Mouse (Mus musculus) heart, postnatal 10 days (tissue): Measurements from ENCODE around the gene Thy1. TPM values are rescaled to one million over a fixed set of nuclear protein-coding genes. Genes with fewer than 3 reads are reported as not detected.

ENCODE experiments used
- DNase-seq, 2 experiments: peaks; one replicate each; pipeline ENCODE4 v3.0.0; 2021
- intact Hi-C: fragments of 180-260 bp; cut with DNase I; formaldehyde crosslinking; loops from one replicate; pipeline ENCODE4 v1.15.1; 2025
- total RNA-seq, 2 experiments: library from RNA; stranded (reverse); gene quantifications; 2 replicates each; pipeline ENCODE4 v1.2.3; 2021

Thy1 gene
- total RNA-seq, 2 experiments from 2014 or later: 31.3 to 32.3 TPM

GRCm38 (mm10) chr9:44079997-44080780 lies 37.0 kb downstream of the Thy1 start:
- intact Hi-C loops: no loop called here
- DNase-seq: no peak

GRCm38 (mm10) chr9:44080953-44081352 lies 37.8 kb downstream of the Thy1 start:
- DNase-seq: peak in 1 of 2 experiments; percentile 59
- intact Hi-C loops: no loop called here

- DNase-seq: no peak
- intact Hi-C loops: no loop called here
Observed at GRCm38 (mm10) chr9:44081581-44081980, 38.4 kb downstream of the Thy1 start.

DNA sequence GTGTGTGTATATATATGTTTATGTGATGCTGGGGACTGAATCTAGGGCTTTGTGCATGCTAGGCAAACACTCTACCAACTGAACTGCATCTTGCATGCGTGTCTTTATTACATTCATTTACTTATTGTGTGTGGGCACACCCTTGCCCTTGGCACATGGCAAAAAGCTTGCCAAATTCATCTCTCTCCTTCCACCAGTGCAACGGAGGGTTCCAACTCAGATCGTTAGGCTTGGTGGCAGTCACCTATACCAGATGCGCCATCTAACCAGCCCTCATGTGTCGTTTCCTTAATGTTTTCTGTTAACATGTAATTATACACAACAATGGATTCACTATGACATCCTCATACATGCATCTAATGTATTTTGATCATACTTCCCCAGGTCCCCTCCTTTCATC lies 39.1 kb downstream of the Thy1 start:
- intact Hi-C loops: no loop called here

GRCm38 (mm10) chr9:44083392-44084121 lies 40.4 kb downstream of the Thy1 start:
- intact Hi-C loops: no loop called here
- peak in 1 of 2 experiments; percentile 55 for DNase-seq

More for the DNA sequence above, 39.1 kb downstream of the Thy1 start:
- DNase-seq: peak in 1 of 2 experiments; percentile 2

DNA sequence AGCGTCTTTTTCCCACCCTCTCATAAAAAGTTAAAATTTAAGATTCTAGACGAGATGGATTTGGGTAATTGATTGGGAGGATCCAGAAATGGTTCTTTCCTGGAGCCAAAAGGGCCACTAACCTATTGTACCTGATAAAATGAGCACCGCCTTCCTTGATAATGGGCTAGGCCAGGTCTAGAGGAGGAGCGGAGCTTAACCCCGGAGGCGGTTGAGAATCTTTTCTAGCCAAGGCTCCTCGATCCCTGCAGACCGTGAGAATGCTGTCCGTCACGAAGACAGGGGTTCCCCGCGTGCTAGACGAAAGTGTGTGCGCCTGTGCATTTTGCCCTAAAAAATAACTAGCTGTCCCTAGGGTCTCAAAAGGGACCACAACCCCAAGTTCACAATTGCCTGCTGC lies 41.1 kb downstream of the Thy1 start:
- no peak for DNase-seq
- intact Hi-C loops: no loop called here

GRCm38 (mm10) chr9:44084659-44085229 lies 41.6 kb downstream of the Thy1 start:
- DNase-seq: peak; percentile 95 to 96
- intact Hi-C loops: no loop called here

DNA sequence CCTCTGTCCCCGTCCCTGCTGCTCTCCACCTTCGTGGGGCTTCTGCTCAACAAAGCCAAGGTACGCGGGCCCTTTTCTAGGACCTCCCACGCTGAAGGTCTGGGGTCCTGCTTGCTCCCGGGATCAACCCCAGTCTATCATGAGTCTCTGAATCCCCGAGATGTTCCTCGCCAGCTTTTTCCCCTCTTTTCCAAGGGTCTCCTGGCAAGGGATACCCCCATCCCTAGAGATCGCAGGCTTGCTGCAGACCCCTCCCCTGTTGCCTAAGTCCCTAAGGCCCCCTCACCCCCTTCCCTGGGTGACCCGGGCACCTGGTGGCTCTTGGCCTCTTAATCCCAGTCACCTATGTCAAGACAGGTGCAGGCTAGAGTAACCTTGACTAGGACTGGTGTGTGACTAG lies 42.1 kb downstream of the Thy1 start:
- intact Hi-C loops: no loop called here
- DNase-seq: peak in 1 of 2 experiments; percentile 34

GRCm38 (mm10) chr9:44085741-44086665 lies 42.8 kb downstream of the Thy1 start:
- intact Hi-C loops: no loop called here
- peak; percentile 83 to 84 for DNase-seq

- peak in 1 of 2 experiments; percentile 35 for DNase-seq
- intact Hi-C loops: no loop called here
Observed at GRCm38 (mm10) chr9:44086960-44087359, 43.8 kb downstream of the Thy1 start.

GRCm38 (mm10) chr9:44087761-44088455 lies 44.7 kb downstream of the Thy1 start:
- intact Hi-C loops: no loop called here

DNA sequence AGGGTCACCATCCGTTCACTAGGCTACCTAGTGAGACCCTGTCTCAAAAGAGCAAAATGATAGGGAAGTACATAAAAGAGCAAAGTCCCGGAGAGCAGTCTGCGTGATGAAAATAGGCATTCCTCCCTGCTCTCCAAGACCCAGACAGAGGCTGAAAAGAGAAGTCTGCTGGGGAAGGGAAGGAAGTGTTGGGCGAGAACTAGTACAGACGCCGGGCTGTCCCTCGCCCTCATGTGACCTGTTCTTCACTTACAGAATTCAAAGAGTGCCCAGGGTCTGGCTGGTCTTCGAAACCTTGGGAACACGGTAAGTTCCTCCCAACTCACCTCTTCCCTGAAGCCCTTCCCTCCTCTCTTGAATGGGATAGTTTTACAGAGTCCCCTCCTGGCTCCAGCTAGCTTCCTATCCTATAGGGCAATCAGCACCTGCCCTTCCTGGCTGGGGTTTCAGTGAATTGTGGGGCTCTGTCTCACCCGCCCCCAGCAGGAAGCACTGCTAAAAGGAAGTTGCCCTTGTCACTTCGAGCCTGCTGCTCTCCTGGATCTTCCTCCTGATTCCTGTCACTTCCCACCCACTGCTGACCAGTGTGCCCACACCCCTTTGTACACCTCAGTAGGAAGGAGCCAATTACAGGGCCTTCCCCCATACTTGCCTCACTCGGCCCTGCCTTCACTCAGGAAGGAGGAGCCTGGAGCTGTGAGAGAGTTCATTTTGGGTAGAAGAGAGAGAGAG lies 45.9 kb downstream of the Thy1 start:
- intact Hi-C loops: no loop called here
- no peak for DNase-seq

More at GRCm38 (mm10) chr9:44087761-44088455, 44.7 kb downstream of the Thy1 start:
- DNase-seq: peak; percentile 69 to 81

DNA sequence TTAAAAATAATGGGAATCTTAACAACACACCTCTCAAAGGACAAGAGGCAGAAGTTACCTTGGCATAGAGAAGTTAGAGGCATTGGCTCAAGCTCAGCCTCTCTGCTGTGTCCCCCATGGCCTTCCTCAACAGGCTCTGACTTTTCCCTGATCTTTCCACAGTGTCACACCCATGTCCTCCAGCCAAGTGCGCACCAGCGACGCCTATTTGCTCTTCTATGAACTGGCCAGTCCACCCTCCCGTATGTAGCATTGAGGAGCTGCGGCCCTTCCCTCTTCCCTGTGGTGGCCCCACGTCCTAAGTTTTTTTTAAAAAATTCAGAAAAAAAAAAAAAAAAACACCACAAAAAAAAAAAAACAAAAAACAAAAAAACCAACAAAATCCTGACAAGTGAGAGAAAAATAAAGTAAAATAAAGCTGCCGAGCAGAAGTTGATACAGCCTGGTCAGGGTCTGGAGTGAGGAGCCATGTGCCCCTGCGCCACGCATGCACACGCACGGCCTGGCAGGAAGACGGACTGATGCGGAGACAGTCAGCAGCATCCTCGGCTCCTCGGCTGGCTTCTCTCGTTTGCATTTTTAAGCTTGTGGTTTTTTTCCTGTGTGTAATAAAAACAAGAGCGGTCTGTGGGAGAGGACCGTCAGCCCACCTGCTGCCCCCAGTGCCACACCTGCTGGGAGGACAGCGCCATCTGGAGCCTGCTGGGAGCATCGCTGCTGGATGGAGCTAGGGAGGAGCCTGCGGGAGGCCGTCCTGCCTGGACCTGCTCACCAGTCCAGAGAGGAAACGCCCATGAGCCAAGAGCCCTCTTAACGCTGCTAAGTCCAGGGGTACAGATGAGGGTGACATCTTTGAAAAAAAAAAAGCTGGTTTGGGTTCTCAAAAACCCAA lies 50.7 kb downstream of the Thy1 start:
- peak; percentile 87 to 90 for DNase-seq
- intact Hi-C loops: loop anchor here (2.0 kb wide), 1 partner anchor 21 kb away; no protein-coding TSS in a partner anchor

DNA sequence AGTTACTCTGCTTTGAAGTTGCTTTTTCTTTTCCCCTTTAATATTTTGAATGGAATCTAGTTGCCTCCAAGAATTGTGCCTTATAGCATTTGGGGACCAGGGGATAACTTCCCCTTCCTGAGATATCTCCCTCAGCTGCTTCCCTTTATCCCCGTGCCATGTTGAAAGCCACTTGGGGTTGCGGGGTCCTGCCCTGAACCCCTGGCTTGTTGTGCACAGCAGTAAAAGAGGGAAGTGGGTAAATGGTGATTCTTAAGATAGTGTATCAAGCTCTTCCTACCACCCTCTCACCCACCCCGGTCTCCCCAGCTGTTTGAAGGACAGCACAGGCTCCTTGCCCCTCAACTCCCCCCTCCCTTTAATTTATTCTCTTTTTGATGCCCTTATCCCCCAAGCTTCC lies 51.6 kb downstream of the Thy1 start:
- DNase-seq: no peak
- intact Hi-C loops: loop anchor here (2.0 kb wide), 1 partner anchor 22 kb away; no protein-coding TSS in a partner anchor

- intact Hi-C loops: loop anchor here (2.0 kb wide), 1 partner anchor 23 kb away; no protein-coding TSS in a partner anchor
- DNase-seq: no peak
Observed at GRCm38 (mm10) chr9:44095781-44096180, 52.6 kb downstream of the Thy1 start.

GRCm38 (mm10) chr9:44096536-44096935 lies 53.4 kb downstream of the Thy1 start:
- intact Hi-C loops: no loop called here
- DNase-seq: peak; percentile 65 to 71
